Mouse (Mus musculus) hematopoietic multipotent progenitor cell, adult 10-12 weeks (in vitro differentiated cells): ENCODE measurements around the gene Ctss. TPM values are rescaled to one million over a fixed set of nuclear protein-coding genes. Genes with fewer than 3 reads are reported as not detected.

Experiments
- polyA plus RNA-seq: library from polyadenylated mRNA; stranded (reverse); fragments of >175 nt; gene quantifications from 2 replicates; pipeline ENCODE4 v1.2.3, GENCODE M21; 2012; ENCODE audit warnings: low replicate concordance

The Ctss gene
- polyA plus RNA-seq: 19.9 and 33.2 TPM in 2 replicates

GRCm38 (mm10) chr3:95526622-95527211 is at the start of gene Ctss:
Ctss (plus strand) TSS chr3:95526786.

GRCm38 (mm10) chr3:95499024-95499423 is 27.6 kb upstream of the Ctss start, which contains the start of gene Ctsk:
Ctsk (plus strand) TSS chr3:95499256.

DNA sequence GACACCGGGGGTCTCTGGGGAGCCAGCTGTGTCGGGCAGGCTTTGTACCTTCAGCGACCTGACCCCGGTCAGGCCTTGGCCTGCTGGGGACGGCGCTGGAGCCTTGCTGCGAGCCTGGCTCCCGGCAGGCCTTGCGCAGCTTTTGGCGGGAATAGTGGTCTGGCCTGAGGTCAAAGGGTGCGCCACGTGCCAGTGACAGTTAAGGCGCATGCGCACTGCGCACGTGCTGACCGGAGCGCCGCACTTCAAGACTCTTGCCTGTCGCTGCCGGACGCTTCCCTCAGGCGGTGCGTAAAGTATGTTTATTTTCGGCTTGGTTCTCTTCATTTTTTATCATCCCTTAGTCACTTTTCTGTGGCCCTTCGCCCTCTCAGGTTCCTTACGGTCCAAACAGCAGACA is 32.9 kb downstream of the Ctss start, which contains the start of gene Hormad1:
TSS of gene Hormad1 (plus strand) at position 241 of the 400 bp plus-strand sequence.

DNA sequence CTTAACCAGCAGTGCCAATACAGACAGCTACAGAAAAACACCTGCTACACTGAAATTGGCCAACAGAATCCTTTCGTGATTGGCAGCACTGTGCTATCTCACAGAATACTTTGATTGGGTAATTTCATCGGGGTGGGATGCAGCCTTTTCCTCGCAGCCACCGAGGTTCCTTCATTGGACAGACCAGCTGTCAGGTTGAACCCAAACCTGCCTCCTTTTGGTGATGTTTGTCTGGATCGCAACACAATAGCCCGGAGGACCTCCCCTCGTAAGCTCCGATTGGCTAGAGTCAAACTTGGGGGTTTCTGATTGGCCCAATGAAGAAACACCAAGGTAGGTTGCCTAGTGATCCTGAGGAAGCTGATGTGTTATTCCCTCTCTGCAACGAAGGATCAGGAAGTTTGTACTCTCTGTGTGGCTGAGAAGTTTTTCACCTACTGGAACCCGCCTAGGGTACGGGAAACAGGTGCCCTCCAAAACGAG is 62.1 kb downstream of the Ctss start, which contains the start of gene Golph3l:
TSS of gene Golph3l (plus strand) at position 331 of the 483 bp plus-strand sequence.

Other genes starting within 250 kb of the Ctss start
- gene Mindy1, start 245.4 kb upstream of the Ctss start, polyA plus RNA-seq: 71.0 and 165 TPM in 2 replicates
- gene Prune1, start 244.7 kb upstream of the Ctss start, polyA plus RNA-seq: 1.8 and 3.6 TPM in 2 replicates
- 0.63 and 0.64 TPM in 2 replicates for gene Anxa9, start 219.6 kb upstream of the Ctss start, polyA plus RNA-seq
- 194 and 233 TPM in 2 replicates for gene Cers2, start 212.0 kb upstream of the Ctss start, polyA plus RNA-seq
- gene Setdb1, start 169.6 kb upstream of the Ctss start, polyA plus RNA-seq: 10.9 and 12.9 TPM in 2 replicates
- gene 4930558C23Rik, start 123.9 kb upstream of the Ctss start, polyA plus RNA-seq: not detected in 2 replicates
- 32.9 and 52.8 TPM in 2 replicates for gene Arnt, start 92.4 kb upstream of the Ctss start, polyA plus RNA-seq
- 0.08 TPM in 1 of 2 replicates, not detected in the other for gene Ctsk, start 27.5 kb upstream of the Ctss start, polyA plus RNA-seq
- not detected in 2 replicates for gene Hormad1, start 32.9 kb downstream of the Ctss start, polyA plus RNA-seq
- 2.8 and 2.9 TPM in 2 replicates for gene Golph3l, start 62.1 kb downstream of the Ctss start, polyA plus RNA-seq
- 33.7 and 38.0 TPM in 2 replicates for gene Ensa, start 98.2 kb downstream of the Ctss start, polyA plus RNA-seq
- 463 and 1,409 TPM in 2 replicates for gene Mcl1, start 132.0 kb downstream of the Ctss start, polyA plus RNA-seq
- gene Adamtsl4, start 161.1 kb downstream of the Ctss start, polyA plus RNA-seq: 5.4 and 10.2 TPM in 2 replicates
- gene Ecm1, start 212.8 kb downstream of the Ctss start, polyA plus RNA-seq: 26.6 and 28.3 TPM in 2 replicates
- 5.9 and 30.1 TPM in 2 replicates for gene Tars2, start 233.4 kb downstream of the Ctss start, polyA plus RNA-seq